ENCODE assay signal across 26 mouse cellular contexts in genomic region chr16:35903014-35903640, GRCm38 (mm10). TPM values are rescaled to one million over a fixed set of nuclear protein-coding genes. Genes with fewer than 3 reads are reported as not detected.
DNase-seq lines count a peak whose midpoint lies in the region; ATAC-seq and TF ChIP-seq lines count a peak whose summit lies in the region.
"Had no signal": no experiment of that assay in that cellular context is flagged by ENCODE, and none has a peak within 500 bp of the region (broad histone marks: within the 10 kb centered on the region; RNA-seq: fewer than 3 reads in every experiment).

No protein-coding gene starts in this region.

- 87% methylated on average over 6 of the region's 6 CpGs for WGBS in intestine, postnatal 0 days
- WGBS in thymus, adult 2 months, result 82% methylated on average over 6 of the region's 6 CpGs

- no peaks in the 10 kb centered on the region for H3K27me3 ChIP-seq in intestine, postnatal 0 days (replicated peaks; ENCODE audit: control insufficient read depth, insufficient read depth, low read length)
- H3K27me3 ChIP-seq in thymus, adult 2 months (ENCODE audit: control insufficient read depth, insufficient read depth, low read length), result no peaks in the 10 kb centered on the region
- H3K27me3 ChIP-seq: heart, embryonic 13.5 days; limb, embryonic 15.5 days; liver, embryonic 15.5 days; midbrain, embryonic 13.5 days; neural tube, embryonic 12.5 days; Patski had no signal

- TF ChIP-seq CTCF in intestine, postnatal 0 days (IDR thresholded peaks at IDR 0.05; ENCODE audit: low read depth), result no peak
- TF ChIP-seq CTCF in thymus, adult 2 months (IDR thresholded peaks at IDR 0.05; ENCODE audit: borderline replicate concordance, control insufficient read depth, extremely low read depth, insufficient read depth, low read length, poor library complexity), result no peak

- H3K36me3 ChIP-seq in intestine, postnatal 0 days (ENCODE audit: control insufficient read depth, insufficient read depth), result no peaks in the 10 kb centered on the region
- no peaks in the 10 kb centered on the region for H3K36me3 ChIP-seq in thymus, adult 2 months (ENCODE audit: control insufficient read depth, insufficient read depth, low read length)
- H3K36me3 ChIP-seq: embryonic facial prominence, embryonic 10.5 days; heart, embryonic 13.5 days; limb, embryonic 15.5 days; liver, embryonic 15.5 days; midbrain, embryonic 13.5 days; neural tube, embryonic 12.5 days had no signal

- no peak overlapping the region for H3K9ac ChIP-seq in intestine, postnatal 0 days (ENCODE audit: low read depth, low read length)
- H3K9ac ChIP-seq: heart, embryonic 13.5 days; limb, embryonic 15.5 days; liver, embryonic 15.5 days; midbrain, embryonic 13.5 days; neural tube, embryonic 12.5 days had no signal

- TF ChIP-seq POLR2A in thymus, adult 2 months (IDR thresholded peaks at IDR 0.05; ENCODE audit: control insufficient read depth, extremely low read depth, insufficient read depth, low read length, poor library complexity), result no peak

- no peaks in the 10 kb centered on the region for H3K9me3 ChIP-seq in intestine, postnatal 0 days (ENCODE audit: control insufficient read depth)
- H3K9me3 ChIP-seq: embryonic facial prominence, embryonic 10.5 days; heart, embryonic 13.5 days; limb, embryonic 15.5 days; liver, embryonic 15.5 days; midbrain, embryonic 13.5 days; neural tube, embryonic 12.5 days had no signal

- no peak overlapping the region for H3K4me3 ChIP-seq in intestine, postnatal 0 days (ENCODE audit: low read depth, low read length)
- no peak overlapping the region for H3K4me3 ChIP-seq in thymus, adult 2 months (ENCODE audit: control insufficient read depth, insufficient read depth, low read length)
- H3K4me3 ChIP-seq: embryonic facial prominence, embryonic 10.5 days; heart, adult 2 months; heart, embryonic 13.5 days; left cerebral cortex, adult 2 months; limb, embryonic 15.5 days; liver, embryonic 15.5 days; midbrain, embryonic 13.5 days; neural tube, embryonic 12.5 days had no signal

- no peak overlapping the region for H3K27ac ChIP-seq in intestine, postnatal 0 days (ENCODE audit: low read depth, low read length)
- no peak overlapping the region for H3K27ac ChIP-seq in thymus, adult 2 months (ENCODE audit: control insufficient read depth, insufficient read depth, low read length)
- H3K27ac ChIP-seq: embryonic facial prominence, embryonic 10.5 days; heart, adult 2 months; heart, embryonic 13.5 days; hindbrain, postnatal 0 days; kidney, postnatal 0 days; left cerebral cortex, adult 2 months; limb, embryonic 15.5 days; liver, embryonic 15.5 days; midbrain, embryonic 13.5 days; neural tube, embryonic 12.5 days had no signal

- DNase-seq in B cell, adult 2 months, result peak; percentile 36 to 53
- peak; percentile 58 for DNase-seq in R1 (ENCODE audit: low read depth, low spot score)
- DNase-seq in induced T-regulatory cell, adult 2 months (ENCODE audit: low read depth), result peak; percentile 26
- DNase-seq in urinary bladder, postnatal 10 days (ENCODE audit: low spot score), result no peak
- no peak for DNase-seq in thymus, adult 2 months
- DNase-seq: adrenal gland, adult 2 months; cerebellum, adult 9-11 months; gastrocnemius, postnatal 25 days; heart, adult 2 months; heart, postnatal 14 days; kidney, adult 18-20 months; left cerebral cortex, postnatal 4 days; thymus, postnatal 14 days had no signal

- 0 out of 2 replicates have a peak, but pooled peaks cover 3% of the 10 kb centered on the region for H3K4me1 ChIP-seq in intestine, postnatal 0 days (replicated peaks; ENCODE audit: control insufficient read depth, insufficient read depth, low read length)
- peaks cover 21% of the 10 kb centered on the region for H3K4me1 ChIP-seq in thymus, adult 2 months (replicated peaks; ENCODE audit: control insufficient read depth, insufficient read depth, low read length)
- H3K4me1 ChIP-seq: limb, embryonic 15.5 days; midbrain, embryonic 13.5 days; neural tube, embryonic 12.5 days had no signal

- ATAC-seq in neutrophil, adult 5-6 weeks (ENCODE audit: extremely low read depth, insufficient number of reproducible peaks, low FRiP score, poor library complexity, severe bottlenecking), result peak; percentile 42; the same call in 1 of the 2 replicates
- no peak for ATAC-seq in intestine, postnatal 0 days
- ATAC-seq: forebrain, embryonic 16.5 days; hindbrain, postnatal 0 days; midbrain, embryonic 13.5 days; Patski had no signal

- no peak overlapping the region for H3K4me2 ChIP-seq in intestine, postnatal 0 days (replicated peaks; ENCODE audit: low read depth)
- H3K4me2 ChIP-seq: heart, embryonic 13.5 days; limb, embryonic 15.5 days; liver, embryonic 15.5 days; midbrain, embryonic 13.5 days; neural tube, embryonic 12.5 days had no signal

RNA-seq across cellular contexts. Expression of gene Parp14, which starts 31.8 kb away (rescaled TPM):
- total RNA-seq in neutrophil, adult 5-6 weeks (2017), result 87.9 and 94.6 TPM in 2 replicates
- 7.1 and 9.7 TPM in 2 replicates for polyA plus RNA-seq in intestine, postnatal 0 days (2015; fragmentation: Nextera tagmentation; extraction: Ambion mirVana)
- 9.3 and 10.5 TPM in 2 replicates for polyA plus RNA-seq in thymus, adult 2 months (2012; rRNA removed)

RNA-seq across cellular contexts. Expression of gene Parp9, which starts 35.1 kb away (rescaled TPM):
- 99.3 and 100 TPM in 2 replicates for total RNA-seq in neutrophil, adult 5-6 weeks (2017)
- 29.2 and 29.9 TPM in 2 replicates for polyA plus RNA-seq in intestine, postnatal 0 days (2015; fragmentation: Nextera tagmentation; extraction: Ambion mirVana)
- polyA plus RNA-seq in thymus, adult 2 months (2012; rRNA removed), result 13.5 and 14.8 TPM in 2 replicates

RNA-seq across cellular contexts. Expression of gene Dtx3l, which starts 35.8 kb away (rescaled TPM):
- 45.9 and 56.1 TPM in 2 replicates for total RNA-seq in neutrophil, adult 5-6 weeks (2017)
- polyA plus RNA-seq in intestine, postnatal 0 days (2015; fragmentation: Nextera tagmentation; extraction: Ambion mirVana), result 10.6 and 11.8 TPM in 2 replicates
- 20.6 and 20.9 TPM in 2 replicates for polyA plus RNA-seq in thymus, adult 2 months (2012; rRNA removed)

Comparison
In these comparisons a context has a peak if more than half of its experiments do, and no peak if none do; other contexts are left out.
1. DNase-seq: peak in B cell, adult 2 months (2 of 2), R1 (single experiment) and induced T-regulatory cell, adult 2 months (single experiment); none in urinary bladder, postnatal 10 days (single experiment) and thymus, adult 2 months (single experiment).